9 mouse cellular contexts compared by ENCODE assay signal in the genomic region with DNA sequence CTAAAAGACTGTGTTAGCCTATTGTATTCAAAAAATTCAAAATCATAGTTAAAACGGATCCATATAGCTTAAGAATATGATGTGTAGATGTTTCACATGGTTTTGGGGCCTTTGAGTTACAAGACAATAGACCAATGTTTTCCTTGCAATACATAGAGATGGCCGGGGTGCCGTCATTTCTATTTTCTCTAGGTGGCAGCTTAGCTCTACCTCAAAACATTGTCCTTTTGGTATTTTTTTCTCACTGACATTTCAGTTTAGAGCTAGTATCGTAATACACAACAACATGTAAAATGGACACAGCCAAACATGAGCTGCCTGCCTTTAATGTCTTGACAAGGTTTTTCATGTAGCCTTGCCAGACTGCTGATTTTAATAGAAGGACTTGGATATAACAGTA.
A peak's percentile ranks its signal among the peaks of the same experiment; 100 is the strongest.
DNase-seq lines count a peak whose midpoint lies in the region; ATAC-seq lines count a peak whose summit lies in the region.
"Had no signal": no experiment of that assay in that cellular context is flagged by ENCODE, and none has a peak within 500 bp of the region (broad histone marks: within the 10 kb centered on the region; RNA-seq: fewer than 3 reads in every experiment).

No protein-coding gene starts in this region.

- peak; percentile 97 for ATAC-seq in frontal cortex, adult (ENCODE audit: low TSS enrichment)

- DNase-seq in frontal cortex, postnatal 10 days (ENCODE audit: low spot score in 2 of 2) = no peak
- peak; percentile 37 for DNase-seq in right cerebral cortex, adult 18-20 months
- DNase-seq in right cerebral cortex, postnatal 25 days = no peak
- DNase-seq in layer of hippocampus, postnatal 10 days (ENCODE audit: low spot score in 2 of 2) = peak; percentile 38 to 48
- DNase-seq in gastrocnemius, postnatal 10 days = no peak
- DNase-seq in gastrocnemius, adult 8-10 months (ENCODE audit: low spot score in 2 of 2) = no peak
- no peak for DNase-seq in testis, postnatal 14 days (ENCODE audit: low spot score)
- DNase-seq: cerebellum, postnatal 25 days had no signal

Comparison
In these comparisons a context has a peak if more than half of its experiments do, and no peak if none do; other contexts are left out.
1. DNase-seq: peak in right cerebral cortex, adult 18-20 months (single experiment) and layer of hippocampus, postnatal 10 days (2 of 2); none in frontal cortex, postnatal 10 days (0 of 2), right cerebral cortex, postnatal 25 days (single experiment), gastrocnemius, postnatal 10 days (single experiment), gastrocnemius, adult 8-10 months (0 of 2) and testis, postnatal 14 days (single experiment).